Mouse (Mus musculus): Measurements from ENCODE around the gene Map3k14. TPM values are rescaled to one million over a fixed set of nuclear protein-coding genes. Genes with fewer than 3 reads are reported as not detected.

The Map3k14 gene
- total and polyA plus RNA-seq, 2 experiments, result 1.4 to 2.1 TPM

- Histone ChIP-seq H3K9ac (ENCODE audit: low read depth, low read length) (no peak overlapping the region), H3K79me2 (ENCODE audit: control insufficient read depth, insufficient read depth, low read length) (no peaks in the 10 kb centered on the region), H3K27ac (replicated peaks; ENCODE audit: insufficient read depth, low read depth, low read length) (no peak overlapping the region), H3K4me1 (ENCODE audit: control insufficient read depth, insufficient read depth, low read length) (no peaks in the 10 kb centered on the region), H3K4me3 (ENCODE audit: insufficient read depth, low read depth, low read length) (no peak overlapping the region), H3K36me3 (ENCODE audit: control insufficient read depth, insufficient read depth, low read length) (no peaks in the 10 kb centered on the region), H3K27me3 (ENCODE audit: control insufficient read depth, insufficient read depth, low read length) (no peaks in the 10 kb centered on the region)
- TF ChIP-seq POLR2A (IDR thresholded peaks at IDR 0.05; ENCODE audit: extremely low read depth, insufficient read depth, low read length) (no peak), CTCF (IDR thresholded peaks at IDR 0.05; ENCODE audit: low read depth, low read length) (no peak)
- WGBS, result 95% methylated on average over 10 of the region's 10 CpGs
- no peak for DNase-seq (ENCODE audit: extremely low read depth, low read depth, low spot score)
Observed at GRCm38 (mm10) chr11:103285276-103285675, 18.0 kb upstream of the Map3k14 start.

DNA sequence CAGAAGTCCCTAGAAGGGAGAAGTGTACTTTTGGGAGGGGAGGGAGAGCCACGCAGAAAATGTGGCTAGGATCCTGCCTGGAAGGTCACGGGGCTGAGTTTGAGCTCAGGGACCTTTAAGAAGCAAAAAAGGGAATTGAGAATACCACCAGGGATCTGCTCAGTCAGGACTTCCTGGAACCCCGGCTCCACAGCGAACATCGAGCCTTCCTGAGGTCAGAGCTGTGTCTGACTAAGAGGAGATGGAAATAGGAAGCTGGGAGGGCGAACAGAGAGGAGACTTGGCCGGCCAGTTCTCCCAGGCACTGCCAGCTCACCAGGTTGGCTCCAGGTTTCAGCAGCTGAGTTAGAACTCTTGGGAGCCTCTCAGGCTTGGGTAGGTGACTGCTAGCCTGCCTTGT is 14.5 kb upstream of the Map3k14 start:
- H3K27ac ChIP-seq (replicated peaks; ENCODE audit: insufficient read depth, low read depth, low read length), result no peak overlapping the region
- DNase-seq (ENCODE audit: extremely low read depth, low read depth, low spot score), result peak; percentile 38
- H3K4me1 ChIP-seq (ENCODE audit: control insufficient read depth, insufficient read depth, low read length), result no peaks in the 10 kb centered on the region
- H3K27me3 ChIP-seq (ENCODE audit: control insufficient read depth, insufficient read depth, low read length), result no peaks in the 10 kb centered on the region
- no peak overlapping the region for H3K4me3 ChIP-seq (ENCODE audit: insufficient read depth, low read depth, low read length)
- TF ChIP-seq CTCF (IDR thresholded peaks at IDR 0.05; ENCODE audit: low read depth, low read length), result no peak
- TF ChIP-seq POLR2A (IDR thresholded peaks at IDR 0.05; ENCODE audit: extremely low read depth, insufficient read depth, low read length), result no peak
- H3K79me2 ChIP-seq (ENCODE audit: control insufficient read depth, insufficient read depth, low read length), result no peaks in the 10 kb centered on the region
- H3K36me3 ChIP-seq (ENCODE audit: control insufficient read depth, insufficient read depth, low read length), result no peaks in the 10 kb centered on the region
- H3K9ac ChIP-seq (ENCODE audit: low read depth, low read length), result no peak overlapping the region
- 57% methylated on average over 7 of the region's 7 CpGs for WGBS

- no peak for DNase-seq (ENCODE audit: extremely low read depth, low read depth, low spot score)
- 95% methylated on average over 8 of the region's 8 CpGs for WGBS
- no peaks in the 10 kb centered on the region for H3K79me2 ChIP-seq (ENCODE audit: control insufficient read depth, insufficient read depth, low read length)
- H3K4me3 ChIP-seq (ENCODE audit: insufficient read depth, low read depth, low read length), result no peak overlapping the region
- H3K4me1 ChIP-seq (ENCODE audit: control insufficient read depth, insufficient read depth, low read length), result no peaks in the 10 kb centered on the region
- no peak overlapping the region for H3K27ac ChIP-seq (replicated peaks; ENCODE audit: insufficient read depth, low read depth, low read length)
- TF ChIP-seq POLR2A (IDR thresholded peaks at IDR 0.05; ENCODE audit: extremely low read depth, insufficient read depth, low read length), result no peak
- TF ChIP-seq CTCF (IDR thresholded peaks at IDR 0.05; ENCODE audit: low read depth, low read length), result no peak
- H3K9ac ChIP-seq (ENCODE audit: low read depth, low read length), result no peak overlapping the region
- no peaks in the 10 kb centered on the region for H3K36me3 ChIP-seq (ENCODE audit: control insufficient read depth, insufficient read depth, low read length)
- H3K27me3 ChIP-seq (ENCODE audit: control insufficient read depth, insufficient read depth, low read length), result no peaks in the 10 kb centered on the region
Observed at GRCm38 (mm10) chr11:103276450-103276849, 9.2 kb upstream of the Map3k14 start.

- WGBS, result 75% methylated on average over 3 of the region's 3 CpGs
- Histone ChIP-seq H3K79me2 (ENCODE audit: control insufficient read depth, insufficient read depth, low read length) (no peaks in the 10 kb centered on the region), H3K9ac (ENCODE audit: low read depth, low read length) (no peak overlapping the region), H3K4me1 (ENCODE audit: control insufficient read depth, insufficient read depth, low read length) (peaks cover under 1% of the 10 kb centered on the region), H3K27ac (replicated peaks; ENCODE audit: insufficient read depth, low read depth, low read length) (no peak overlapping the region), H3K36me3 (ENCODE audit: control insufficient read depth, insufficient read depth, low read length) (no peaks in the 10 kb centered on the region), H3K4me3 (ENCODE audit: insufficient read depth, low read depth, low read length) (no peak overlapping the region), H3K27me3 (ENCODE audit: control insufficient read depth, insufficient read depth, low read length) (no peaks in the 10 kb centered on the region)
- DNase-seq (ENCODE audit: extremely low read depth, low read depth, low spot score), result no peak
- TF ChIP-seq POLR2A (IDR thresholded peaks at IDR 0.05; ENCODE audit: extremely low read depth, insufficient read depth, low read length) (no peak), CTCF (IDR thresholded peaks at IDR 0.05; ENCODE audit: low read depth, low read length) (no peak)
Observed at GRCm38 (mm10) chr11:103272888-103273287, 5.6 kb upstream of the Map3k14 start.

- H3K79me2 ChIP-seq (ENCODE audit: control insufficient read depth, insufficient read depth, low read length), result no peaks in the 10 kb centered on the region
- WGBS, result 83% methylated on average over 6 of the region's 6 CpGs
- H3K36me3 ChIP-seq (ENCODE audit: control insufficient read depth, insufficient read depth, low read length), result no peaks in the 10 kb centered on the region
- H3K9ac ChIP-seq (ENCODE audit: low read depth, low read length), result no peak overlapping the region
- DNase-seq (ENCODE audit: extremely low read depth, low read depth, low spot score), result no peak
- H3K27me3 ChIP-seq (ENCODE audit: control insufficient read depth, insufficient read depth, low read length), result no peaks in the 10 kb centered on the region
- H3K27ac ChIP-seq (replicated peaks; ENCODE audit: insufficient read depth, low read depth, low read length), result no peak overlapping the region
- peaks cover 2% of the 10 kb centered on the region for H3K4me1 ChIP-seq (ENCODE audit: control insufficient read depth, insufficient read depth, low read length)
- TF ChIP-seq CTCF (IDR thresholded peaks at IDR 0.05; ENCODE audit: low read depth, low read length), result peak; percentile 73
- TF ChIP-seq POLR2A (IDR thresholded peaks at IDR 0.05; ENCODE audit: extremely low read depth, insufficient read depth, low read length), result no peak
- H3K4me3 ChIP-seq (ENCODE audit: insufficient read depth, low read depth, low read length), result no peak overlapping the region
Observed at GRCm38 (mm10) chr11:103271979-103272378, 4.7 kb upstream of the Map3k14 start.

GRCm38 (mm10) chr11:103269426-103269825 is 2.2 kb upstream of the Map3k14 start:
- WGBS, result 72% methylated on average over 5 of the region's 5 CpGs
- peaks cover 2% of the 10 kb centered on the region; the same call in 1 of the 2 replicates for H3K79me2 ChIP-seq (ENCODE audit: control insufficient read depth, insufficient read depth, low read length)
- no peak overlapping the region for H3K9ac ChIP-seq (ENCODE audit: low read depth, low read length)
- H3K27ac ChIP-seq (replicated peaks; ENCODE audit: insufficient read depth, low read depth, low read length), result no peak overlapping the region
- no peaks in the 10 kb centered on the region for H3K27me3 ChIP-seq (ENCODE audit: control insufficient read depth, insufficient read depth, low read length)
- H3K36me3 ChIP-seq (ENCODE audit: control insufficient read depth, insufficient read depth, low read length), result no peaks in the 10 kb centered on the region
- TF ChIP-seq CTCF (IDR thresholded peaks at IDR 0.05; ENCODE audit: low read depth, low read length), result no peak
- no peak for TF ChIP-seq POLR2A (IDR thresholded peaks at IDR 0.05; ENCODE audit: extremely low read depth, insufficient read depth, low read length)
- peaks cover 2% of the 10 kb centered on the region for H3K4me1 ChIP-seq (ENCODE audit: control insufficient read depth, insufficient read depth, low read length)
- no peak overlapping the region for H3K4me3 ChIP-seq (ENCODE audit: insufficient read depth, low read depth, low read length)
- DNase-seq (ENCODE audit: extremely low read depth, low read depth, low spot score), result no peak

Data from liver, adult 2 months (tissue).